Mouse (Mus musculus): ENCODE data around the gene Parp14. TPM values are rescaled to one million over a fixed set of nuclear protein-coding genes. Genes with fewer than 3 reads are reported as not detected.

Parp14 gene
- total RNA-seq, 4 experiments from 2014 or later = 1.3 to 5.4 (median 3.2) TPM

- DNase-seq (ENCODE audit: low spot score in 2 of 2) = no peak
These were observed 83.7 kb downstream of the Parp14 start for GRCm38 (mm10) chr16:35787568-35788189.

GRCm38 (mm10) chr16:35787163-35787562 is 84.2 kb downstream of the Parp14 start:
- no peak for DNase-seq (ENCODE audit: low spot score in 2 of 2)

GRCm38 (mm10) chr16:35784134-35784725 is 87.1 kb downstream of the Parp14 start:
- DNase-seq (ENCODE audit: low spot score in 2 of 2) = no peak

- no peak for DNase-seq (ENCODE audit: low spot score in 2 of 2)
These were observed 88.2 kb downstream of the Parp14 start for GRCm38 (mm10) chr16:35783207-35783573.

Other genes with a start within 250 kb of the Parp14 start
- 10 to 100 TPM; 60.9 to 68.2 (median 64.7) TPM for gene Dirc2, start 102.2 kb downstream of the Parp14 start, total RNA-seq (2022)
- 1 to 10 TPM; 6.5 to 9.0 (median 7.3) TPM for gene Hspbap1, start 101.2 kb downstream of the Parp14 start, total RNA-seq (2022)
- gene Parp9, start 66.9 kb upstream of the Parp14 start, total RNA-seq (2022) = 1 to 10 TPM; 2.8 to 9.4 (median 5.6) TPM
- gene Dtx3l, start 67.6 kb upstream of the Parp14 start, total RNA-seq (2022) = 1 to 10 TPM; 4.5 to 7.6 (median 6.3) TPM
- gene Kpna1, start 107.2 kb upstream of the Parp14 start, total RNA-seq (2022) = 100 to 1,000 TPM; 110 to 152 (median 124) TPM
- 1 to 10 TPM; 4.4 to 6.3 (median 4.9) TPM for gene Wdr5b, start 169.6 kb upstream of the Parp14 start, total RNA-seq (2022)
- 10 to 100 TPM; 79.8 to 84.1 (median 82.1) TPM for gene Fam162a, start 200.1 kb upstream of the Parp14 start, total RNA-seq (2022)
- 10 to 100 TPM; 19.7 to 30.9 (median 27.3) TPM for gene Ccdc58, start 200.1 kb upstream of the Parp14 start, total RNA-seq (2022)

Data from layer of hippocampus, adult 8-10 months (tissue).